Mouse (Mus musculus) frontal cortex, adult 2 months (tissue): ENCODE measurements at regions not wholly inside any gene's neighbourhood (a gene's known extent, or its start where the extent isn't known, plus 50 kb on each side); places are given as distances from the start of the nearest gene placed in this dataset.

Experiments
- DNase-seq, 2 experiments: peaks; one replicate each; pipeline ENCODE4 v3.0.0; 2022; ENCODE audit warnings: low spot score in 1 of 2; ENCODE audit errors: extremely low spot score in 1 of 2

GRCm38 (mm10) chr1:52397460-52397859 is 103.0 kb downstream of the Nab1 start:
- no peak for DNase-seq

- no peak for DNase-seq
Observed at GRCm38 (mm10) chr1:52392933-52393332, 107.5 kb downstream of the Nab1 start.

GRCm38 (mm10) chr1:52388836-52389235 is 111.6 kb downstream of the Nab1 start:
- DNase-seq = no peak

GRCm38 (mm10) chr1:52388118-52388517 is 112.4 kb downstream of the Nab1 start:
- DNase-seq = peak; percentile 78 to 81

GRCm38 (mm10) chr1:52387062-52387461 is 113.4 kb downstream of the Nab1 start:
- DNase-seq = no peak

- DNase-seq = no peak
Observed at GRCm38 (mm10) chr1:52375320-52375719, 125.2 kb downstream of the Nab1 start.

GRCm38 (mm10) chr1:52374666-52375065 is 125.8 kb downstream of the Nab1 start:
- no peak for DNase-seq

- no peak for DNase-seq
Observed at GRCm38 (mm10) chr1:52373817-52374216, 126.7 kb downstream of the Nab1 start.

GRCm38 (mm10) chr1:52366386-52366785 is 133.4 kb upstream of the Gls start:
- no peak for DNase-seq

GRCm38 (mm10) chr1:52363625-52364024 is 130.6 kb upstream of the Gls start:
- DNase-seq = peak in 1 of 2 experiments; percentile 30

- DNase-seq = peak in 1 of 2 experiments; percentile 44
Observed at GRCm38 (mm10) chr1:52362976-52363375, 129.9 kb upstream of the Gls start.

GRCm38 (mm10) chr1:52354041-52354582 is 121.1 kb upstream of the Gls start:
- peak in 1 of 2 experiments; percentile 63 for DNase-seq

- no peak for DNase-seq
Observed at GRCm38 (mm10) chr1:52342127-52342526, 109.1 kb upstream of the Gls start.

- DNase-seq = no peak
Observed at GRCm38 (mm10) chr1:52338704-52339103, 105.7 kb upstream of the Gls start.

GRCm38 (mm10) chr1:52338243-52338642 is 105.2 kb upstream of the Gls start:
- no peak for DNase-seq

- no peak for DNase-seq
Observed at GRCm38 (mm10) chr1:52336696-52337095, 103.7 kb upstream of the Gls start.

- peak in 1 of 2 experiments; percentile 25 for DNase-seq
Observed at GRCm38 (mm10) chr1:52332013-52332412, 99.0 kb upstream of the Gls start.

GRCm38 (mm10) chr1:52331442-52331841 is 98.4 kb upstream of the Gls start:
- peak; percentile 69 to 80 for DNase-seq

GRCm38 (mm10) chr1:52330496-52330895 is 97.5 kb upstream of the Gls start:
- no peak for DNase-seq

- DNase-seq = no peak
Observed at GRCm38 (mm10) chr1:52328507-52328906, 95.5 kb upstream of the Gls start.

- DNase-seq = no peak
Observed at GRCm38 (mm10) chr1:52324356-52324755, 91.3 kb upstream of the Gls start.

GRCm38 (mm10) chr1:52312076-52312633 is 79.1 kb upstream of the Gls start:
- no peak for DNase-seq

- peak in 1 of 2 experiments; percentile 58 for DNase-seq
Observed at GRCm38 (mm10) chr1:52306892-52307291, 73.9 kb upstream of the Gls start.
